ENCODE assay signal across 11 mouse cellular contexts in genomic region chr19:41618153-41618657, GRCm38 (mm10). TPM values are rescaled to one million over a fixed set of nuclear protein-coding genes. Genes with fewer than 3 reads are reported as not detected.
DNase-seq lines count a peak whose midpoint lies in the region; ATAC-seq and TF ChIP-seq lines count a peak whose summit lies in the region.
"Had no signal": no experiment of that assay in that cellular context is flagged by ENCODE, and none has a peak within 500 bp of the region (broad histone marks: within the 10 kb centered on the region; RNA-seq: fewer than 3 reads in every experiment).

No protein-coding gene starts in this region.

- no peaks in the 10 kb centered on the region for H3K36me3 ChIP-seq in heart, adult 2 months (ENCODE audit: control insufficient read depth, insufficient read depth, low read length)
- H3K36me3 ChIP-seq in hindbrain, postnatal 0 days (ENCODE audit: insufficient read depth, low read length) = no peaks in the 10 kb centered on the region

- DNase-seq in heart, adult 2 months = no peak
- no peak for DNase-seq in heart, postnatal 36 days
- peak; percentile 31 for DNase-seq in 3T3-L1 (ENCODE audit: low read depth, low spot score)
- DNase-seq in hindbrain, postnatal 0 days (ENCODE audit: low spot score) = peak; percentile 82
- no peak for DNase-seq in ovary, adult 18-20 months (ENCODE audit: low spot score)
- DNase-seq in spleen, adult 18-20 months = no peak
- no peak for DNase-seq in T-cell, adult 2 months (ENCODE audit: low spot score)
- DNase-seq: adrenal gland, adult 8-10 months; kidney, postnatal 36 days; lung, adult 2 months had no signal

- no peaks in the 10 kb centered on the region for H3K27me3 ChIP-seq in heart, adult 2 months (ENCODE audit: control insufficient read depth, insufficient read depth, low read length)
- H3K27me3 ChIP-seq in hindbrain, postnatal 0 days (ENCODE audit: insufficient read depth, low read length) = no peaks in the 10 kb centered on the region

- H3K9ac ChIP-seq in heart, adult 2 months (ENCODE audit: low read depth, low read length) = no peak overlapping the region
- no peak overlapping the region for H3K9ac ChIP-seq in hindbrain, postnatal 0 days (replicated peaks; ENCODE audit: low read length)

- intact Hi-C loops in heart, adult 2 months (cut with DNase I) = no loop called here
- intact Hi-C loops in heart, postnatal 36 days (cut with DNase I) = no loop called here

- no peak overlapping the region for H3K4me3 ChIP-seq in heart, adult 2 months
- no peak overlapping the region for H3K4me3 ChIP-seq in hindbrain, postnatal 0 days (ENCODE audit: low read length)

- TF ChIP-seq POLR2A in heart, adult 2 months (IDR thresholded peaks at IDR 0.05; ENCODE audit: insufficient read depth, low read depth, low read length) = no peak

- ATAC-seq in common myeloid progenitor, adult 5-6 weeks (replicated peaks; ENCODE audit: low read depth, poor library complexity, severe bottlenecking) = 0 out of 2 replicates have a peak, but pooled peaks have one; percentile 47
- peak; percentile 61 for ATAC-seq in hindbrain, postnatal 0 days

- peaks cover 4% of the 10 kb centered on the region; the same call in 1 of the 2 replicates for H3K4me1 ChIP-seq in heart, adult 2 months (ENCODE audit: control insufficient read depth, insufficient read depth, low read length)
- H3K4me1 ChIP-seq in hindbrain, postnatal 0 days (ENCODE audit: insufficient read depth, low read length) = peaks cover 2% of the 10 kb centered on the region; the same call in 1 of the 2 replicates

- H3K4me2 ChIP-seq in hindbrain, postnatal 0 days (ENCODE audit: low read depth, low read length) = no peak overlapping the region

- TF ChIP-seq CTCF in heart, adult 2 months (IDR thresholded peaks at IDR 0.05) = no peak
- no peak for TF ChIP-seq CTCF in hindbrain, postnatal 0 days (IDR thresholded peaks at IDR 0.05; ENCODE audit: low read depth)

- TF ChIP-seq EP300 in heart, adult 2 months (IDR thresholded peaks at IDR 0.05; ENCODE audit: insufficient read depth, low read depth, low read length) = no peak

- peak overlapping the region; percentile 38 for H3K27ac ChIP-seq in heart, adult 2 months
- H3K27ac ChIP-seq in hindbrain, postnatal 0 days = no peak overlapping the region

- WGBS in heart, adult 2 months = 50% methylated on average over 6 of the region's 6 CpGs
- 35% methylated on average over 6 of the region's 6 CpGs for WGBS in hindbrain, postnatal 0 days

- H3K9me3 ChIP-seq in hindbrain, postnatal 0 days (ENCODE audit: low read length) = no peaks in the 10 kb centered on the region

- no peaks in the 10 kb centered on the region for H3K79me2 ChIP-seq in heart, adult 2 months (replicated peaks; ENCODE audit: control insufficient read depth, insufficient read depth, low read length)

RNA-seq across cellular contexts. Expression of gene Gm340, which starts 36.0 kb away (rescaled TPM):
- total RNA-seq in heart, adult 2 months (2021) = 1 to 10 TPM; 8.8 to 9.9 TPM
- polyA plus RNA-seq in heart, adult 2 months (2012; rRNA removed) = 0.68 and 1.4 TPM in 2 replicates
- total RNA-seq in heart, postnatal 36 days (2021) = 1 to 10 TPM; 8.7 to 9.0 TPM
- 16.1 and 17.3 TPM in 2 replicates for total RNA-seq in common myeloid progenitor, adult 5-6 weeks (2017)
- 5.7 and 6.4 TPM in 2 replicates for total RNA-seq in hindbrain, postnatal 0 days (2014; rRNA removed)
- polyA plus RNA-seq in hindbrain, postnatal 0 days (2015; fragmentation: Nextera tagmentation; extraction: Ambion mirVana) = 1.7 TPM in 2 replicates

Comparison
In these comparisons a context has a peak if more than half of its experiments do, and no peak if none do; other contexts are left out.
1. DNase-seq: peak in 3T3-L1 (single experiment) and hindbrain, postnatal 0 days (single experiment); none in heart, adult 2 months (0 of 2), heart, postnatal 36 days (0 of 2), ovary, adult 18-20 months (single experiment), spleen, adult 18-20 months (0 of 2) and T-cell, adult 2 months (single experiment).